Mouse (Mus musculus): Measurements from ENCODE around the gene Sec61a1.

GRCm38 (mm10) chr6:88523043-88523442, 4.3 kb upstream of the Sec61a1 start:
- TF ChIP-seq EP300 (IDR thresholded peaks at IDR 0.05) (no peak), CTCF (IDR thresholded peaks at IDR 0.05) (no peak)

Measured in lung, postnatal 0 days (tissue).